Mouse (Mus musculus): ENCODE data around the gene Nav2. TPM values are rescaled to one million over a fixed set of nuclear protein-coding genes. Genes with fewer than 3 reads are reported as not detected.
A peak's percentile ranks its signal among the peaks of the same experiment; 100 is the strongest.

Nav2 gene
- polyA plus RNA-seq, 1 experiment from 2014 or later = 22.5 TPM

DNA sequence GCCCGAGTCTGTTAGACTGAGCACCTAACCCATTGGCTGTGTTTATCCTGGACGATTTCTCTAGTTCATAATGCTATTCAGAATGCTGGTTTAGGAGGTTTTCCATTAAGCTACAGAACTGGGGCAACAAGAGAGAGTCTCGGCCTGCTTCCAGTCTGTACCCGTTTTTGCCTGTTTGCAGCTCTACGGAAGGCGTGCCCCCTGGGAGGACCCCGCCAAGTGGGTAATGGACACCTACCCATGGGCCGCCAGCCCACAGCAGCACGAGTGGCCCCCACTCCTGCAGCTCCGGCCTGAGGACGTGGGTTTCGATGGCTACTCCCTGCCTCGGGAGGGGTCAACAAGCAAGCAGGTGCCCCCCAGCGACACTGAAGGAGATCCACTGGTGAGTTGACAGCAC, 695.7 kb downstream of the Nav2 start:
- H3K27me3 ChIP-seq (ENCODE audit: control insufficient read depth, insufficient read depth, low read length) = no peaks in the 10 kb centered on the region
- H3K9ac ChIP-seq (replicated peaks; ENCODE audit: low read length) = no peak overlapping the region
- H3K36me3 ChIP-seq (ENCODE audit: control insufficient read depth, insufficient read depth, low read length) = peaks cover 27% of the 10 kb centered on the region
- no peak overlapping the region for H3K27ac ChIP-seq (replicated peaks; ENCODE audit: low read depth, low read length)
- no peak for DNase-seq
- no peak for ATAC-seq (ENCODE audit: low FRiP score, low TSS enrichment)
- no peak overlapping the region for H3K4me2 ChIP-seq (ENCODE audit: low read length)
- no peak overlapping the region for H3K4me3 ChIP-seq (replicated peaks; ENCODE audit: low read depth, low read length)
- 94% methylated on average over 14 of the region's 14 CpGs for WGBS
- no peaks in the 10 kb centered on the region for H3K9me3 ChIP-seq (ENCODE audit: control insufficient read depth, low read length)
- no peaks in the 10 kb centered on the region for H3K4me1 ChIP-seq (ENCODE audit: control insufficient read depth, insufficient read depth, low read length)

DNA sequence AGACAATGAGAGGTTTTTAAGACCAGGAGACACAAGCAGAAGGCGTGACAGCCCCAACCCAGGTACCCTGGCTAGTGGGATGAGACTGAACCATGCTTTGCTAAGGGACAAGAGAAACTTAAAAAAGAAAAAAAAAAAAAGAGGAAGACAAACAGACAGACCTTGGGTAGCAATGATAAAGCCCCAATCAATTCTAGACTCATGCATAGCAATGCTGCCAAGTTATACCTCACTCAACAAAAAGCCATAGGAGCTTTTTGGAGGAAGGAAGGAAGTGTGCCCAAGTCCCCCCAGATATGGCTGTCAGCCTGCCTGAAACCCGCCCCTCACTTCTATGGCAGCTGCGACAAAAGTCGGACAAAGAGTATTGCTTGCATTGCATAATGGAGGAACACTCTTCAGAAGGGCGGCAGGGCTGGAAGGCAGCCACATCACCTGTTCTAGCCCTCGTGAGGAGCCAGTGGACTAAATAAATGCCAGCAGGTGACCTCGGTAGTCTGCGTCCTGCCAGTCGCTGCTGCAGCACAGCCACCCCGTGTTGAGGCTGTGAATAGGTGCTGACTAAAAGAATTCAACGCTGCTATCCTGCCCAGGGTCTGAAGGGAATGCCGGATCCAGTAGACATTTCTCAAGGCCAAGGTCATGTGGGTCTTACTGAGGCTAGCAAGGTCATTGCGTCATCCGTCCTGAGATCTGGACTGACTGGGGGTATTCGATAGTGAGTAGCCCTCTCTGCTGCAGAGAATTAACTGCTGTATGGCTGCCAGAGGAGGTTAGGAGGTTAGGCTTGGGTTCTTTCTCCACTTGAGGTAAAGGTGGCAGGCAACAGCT, 696.7 kb downstream of the Nav2 start:
- no peaks in the 10 kb centered on the region for H3K27me3 ChIP-seq (ENCODE audit: control insufficient read depth, insufficient read depth, low read length)
- no peak overlapping the region for H3K4me2 ChIP-seq (ENCODE audit: low read length)
- DNase-seq (no peak), ATAC-seq (ENCODE audit: low FRiP score, low TSS enrichment) (no peak)
- 90% methylated on average over 15 of the region's 15 CpGs for WGBS
- H3K27ac ChIP-seq (replicated peaks; ENCODE audit: low read depth, low read length) = no peak overlapping the region
- no peak overlapping the region for H3K4me3 ChIP-seq (replicated peaks; ENCODE audit: low read depth, low read length)
- H3K4me1 ChIP-seq (ENCODE audit: control insufficient read depth, insufficient read depth, low read length) = no peaks in the 10 kb centered on the region
- H3K9me3 ChIP-seq (ENCODE audit: control insufficient read depth, low read length) = no peaks in the 10 kb centered on the region
- no peak overlapping the region for H3K9ac ChIP-seq (replicated peaks; ENCODE audit: low read length)
- peaks cover 21% of the 10 kb centered on the region for H3K36me3 ChIP-seq (ENCODE audit: control insufficient read depth, insufficient read depth, low read length)

DNA sequence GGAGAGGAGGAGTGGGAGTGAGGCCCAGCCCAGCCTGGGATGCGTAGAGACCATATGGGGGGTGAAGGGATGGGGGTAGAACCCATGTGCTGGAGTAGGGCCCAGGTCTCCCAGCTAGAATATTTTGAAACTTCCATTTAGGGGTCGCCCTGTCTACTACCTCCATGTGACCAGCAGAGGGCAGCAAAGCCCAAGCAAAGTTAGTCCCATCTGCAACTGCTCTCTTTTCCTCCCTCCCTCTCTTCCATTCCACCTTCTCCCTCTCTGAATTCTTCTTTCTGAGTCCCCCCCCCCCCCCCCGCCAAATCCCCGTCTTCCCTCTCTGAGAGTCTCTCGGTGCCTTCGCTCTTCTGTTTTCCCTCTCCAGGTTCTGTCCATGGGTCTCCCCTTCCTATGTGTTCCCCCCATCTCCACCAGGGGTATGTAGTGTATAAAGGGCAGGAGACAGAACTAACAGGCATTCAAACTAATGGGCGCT, 707.8 kb downstream of the Nav2 start:
- Histone ChIP-seq H3K27me3 (ENCODE audit: control insufficient read depth, insufficient read depth, low read length) (peaks cover 33% of the 10 kb centered on the region), H3K36me3 (ENCODE audit: control insufficient read depth, insufficient read depth, low read length) (no peaks in the 10 kb centered on the region), H3K9me3 (ENCODE audit: control insufficient read depth, low read length) (no peaks in the 10 kb centered on the region), H3K4me3 (replicated peaks; ENCODE audit: low read depth, low read length) (no peak overlapping the region), H3K4me1 (ENCODE audit: control insufficient read depth, insufficient read depth, low read length) (no peaks in the 10 kb centered on the region), H3K4me2 (ENCODE audit: low read length) (peak overlapping the region; percentile 34), H3K27ac (replicated peaks; ENCODE audit: low read depth, low read length) (no peak overlapping the region), H3K9ac (replicated peaks; ENCODE audit: low read length) (no peak overlapping the region; the same call in 1 of the 2 replicates)
- DNase-seq = peak; percentile 91
- 3% methylated on average over 6 of the region's 7 CpGs for WGBS
- peak; percentile 79 for ATAC-seq (ENCODE audit: low FRiP score, low TSS enrichment)

DNA sequence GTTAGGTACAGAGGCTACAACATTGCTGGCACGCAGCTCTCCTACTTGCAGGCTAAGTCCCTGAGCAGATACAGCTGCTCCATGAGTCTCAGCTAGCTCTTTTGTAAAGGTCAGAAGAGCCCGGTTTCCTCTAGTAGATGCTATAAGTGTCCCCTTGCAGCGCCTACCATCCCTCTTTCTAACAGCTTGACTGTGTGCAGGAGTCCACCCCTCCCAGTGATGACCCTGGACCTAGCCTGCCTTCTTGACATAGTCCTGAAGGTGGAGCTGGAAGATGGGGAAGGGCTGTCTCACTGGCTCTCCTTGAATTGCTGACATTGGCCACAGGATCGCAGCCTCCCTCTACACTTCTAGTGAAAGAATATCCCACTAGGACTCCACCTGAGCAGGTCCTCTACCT, 708.6 kb downstream of the Nav2 start:
- DNase-seq (no peak), ATAC-seq (ENCODE audit: low FRiP score, low TSS enrichment) (no peak)
- H3K27ac ChIP-seq (replicated peaks; ENCODE audit: low read depth, low read length) = no peak overlapping the region
- no peaks in the 10 kb centered on the region for H3K36me3 ChIP-seq (ENCODE audit: control insufficient read depth, insufficient read depth, low read length)
- H3K4me2 ChIP-seq (ENCODE audit: low read length) = no peak overlapping the region
- H3K9ac ChIP-seq (replicated peaks; ENCODE audit: low read length) = no peak overlapping the region
- no peak overlapping the region for H3K4me3 ChIP-seq (replicated peaks; ENCODE audit: low read depth, low read length)
- peaks cover 35% of the 10 kb centered on the region for H3K27me3 ChIP-seq (ENCODE audit: control insufficient read depth, insufficient read depth, low read length)
- no peaks in the 10 kb centered on the region for H3K4me1 ChIP-seq (ENCODE audit: control insufficient read depth, insufficient read depth, low read length)
- no peaks in the 10 kb centered on the region for H3K9me3 ChIP-seq (ENCODE audit: control insufficient read depth, low read length)
- 75% methylated on average over 4 of the region's 4 CpGs for WGBS

DNA sequence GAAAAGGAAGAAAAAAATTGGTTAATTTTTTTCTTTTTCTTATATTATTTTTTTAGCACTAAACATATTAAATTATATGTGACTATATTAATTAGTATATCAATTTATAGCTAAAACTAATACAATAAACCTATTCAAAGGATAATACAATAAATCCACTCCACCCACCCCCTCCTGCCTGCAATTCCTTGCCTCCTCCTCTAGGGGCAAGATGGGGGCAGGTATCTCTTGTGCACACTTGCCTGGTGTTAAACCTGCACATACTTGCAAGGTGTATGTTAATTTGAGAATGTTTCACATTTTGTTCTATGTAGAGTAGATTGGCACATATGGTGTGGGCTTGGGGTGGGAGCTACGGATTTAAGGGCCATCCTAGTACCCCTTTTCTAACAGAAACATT, 711.6 kb downstream of the Nav2 start:
- WGBS = 79% methylated on average over 1 of the region's 1 CpGs
- ATAC-seq (ENCODE audit: low FRiP score, low TSS enrichment) (no peak), DNase-seq (no peak)
- no peaks in the 10 kb centered on the region for H3K9me3 ChIP-seq (ENCODE audit: control insufficient read depth, low read length)
- H3K36me3 ChIP-seq (ENCODE audit: control insufficient read depth, insufficient read depth, low read length) = no peaks in the 10 kb centered on the region
- H3K27me3 ChIP-seq (ENCODE audit: control insufficient read depth, insufficient read depth, low read length) = peaks cover 60% of the 10 kb centered on the region
- no peak overlapping the region for H3K4me2 ChIP-seq (ENCODE audit: low read length)
- H3K27ac ChIP-seq (replicated peaks; ENCODE audit: low read depth, low read length) = no peak overlapping the region
- H3K4me3 ChIP-seq (replicated peaks; ENCODE audit: low read depth, low read length) = no peak overlapping the region
- no peak overlapping the region for H3K9ac ChIP-seq (replicated peaks; ENCODE audit: low read length)
- no peaks in the 10 kb centered on the region for H3K4me1 ChIP-seq (ENCODE audit: control insufficient read depth, insufficient read depth, low read length)

DNA sequence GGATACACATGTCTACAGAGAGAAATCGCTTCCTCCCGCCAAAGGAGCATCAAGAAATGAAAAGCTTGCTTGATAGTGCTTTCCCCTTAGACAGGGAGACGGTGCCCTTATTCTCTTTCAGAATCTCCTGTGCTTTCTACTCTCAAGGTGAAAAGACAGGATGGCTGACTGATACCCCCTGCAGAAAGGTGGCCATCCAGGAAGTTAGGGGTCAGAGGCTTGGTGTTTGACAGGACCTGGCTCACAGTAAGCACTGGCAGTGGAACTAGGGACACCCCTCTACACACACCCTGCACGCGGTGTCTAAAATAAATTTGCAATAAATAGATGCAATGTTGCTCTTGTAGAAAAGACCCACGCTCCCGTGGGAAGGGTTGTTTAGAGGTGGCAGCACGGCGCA, 723.4 kb downstream of the Nav2 start:
- Histone ChIP-seq H3K9ac (replicated peaks; ENCODE audit: low read length) (no peak overlapping the region), H3K4me2 (ENCODE audit: low read length) (peak overlapping the region; percentile 48), H3K4me3 (replicated peaks; ENCODE audit: low read depth, low read length) (0 out of 2 replicates have a peak overlapping the region, but pooled peaks have one; percentile 4), H3K36me3 (ENCODE audit: control insufficient read depth, insufficient read depth, low read length) (no peaks in the 10 kb centered on the region), H3K27ac (replicated peaks; ENCODE audit: low read depth, low read length) (no peak overlapping the region), H3K4me1 (ENCODE audit: control insufficient read depth, insufficient read depth, low read length) (peaks cover 18% of the 10 kb centered on the region; the same call in 1 of the 2 replicates), H3K27me3 (ENCODE audit: control insufficient read depth, insufficient read depth, low read length) (peaks cover 85% of the 10 kb centered on the region), H3K9me3 (ENCODE audit: control insufficient read depth, low read length) (no peaks in the 10 kb centered on the region)
- 31% methylated on average over 9 of the region's 9 CpGs for WGBS
- ATAC-seq (ENCODE audit: low FRiP score, low TSS enrichment) = no peak
- no peak for DNase-seq

DNA sequence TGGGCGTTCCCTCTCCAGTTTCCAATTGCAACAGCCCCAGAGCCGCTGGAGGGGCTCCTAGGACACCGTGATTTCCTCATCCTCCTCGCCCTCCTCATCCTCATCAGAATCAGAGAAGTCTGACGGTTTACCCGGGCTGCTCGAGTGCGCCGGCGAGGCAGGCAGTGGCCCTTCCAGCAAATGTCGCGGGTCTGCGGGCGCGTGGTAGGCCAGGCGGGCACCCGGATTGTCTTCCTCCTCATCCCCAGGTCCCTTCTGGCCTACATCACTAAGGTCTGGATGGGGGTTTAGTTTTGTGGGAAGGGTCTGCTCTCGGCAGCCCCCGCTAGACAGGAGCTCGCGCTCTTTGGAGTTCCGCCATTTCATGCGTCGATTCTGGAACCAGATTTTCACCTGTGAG, 723.9 kb downstream of the Nav2 start:
- peak overlapping the region; percentile 48 for H3K4me2 ChIP-seq (ENCODE audit: low read length)
- DNase-seq = no peak
- WGBS = 25% methylated on average over 24 of the region's 24 CpGs

DNA sequence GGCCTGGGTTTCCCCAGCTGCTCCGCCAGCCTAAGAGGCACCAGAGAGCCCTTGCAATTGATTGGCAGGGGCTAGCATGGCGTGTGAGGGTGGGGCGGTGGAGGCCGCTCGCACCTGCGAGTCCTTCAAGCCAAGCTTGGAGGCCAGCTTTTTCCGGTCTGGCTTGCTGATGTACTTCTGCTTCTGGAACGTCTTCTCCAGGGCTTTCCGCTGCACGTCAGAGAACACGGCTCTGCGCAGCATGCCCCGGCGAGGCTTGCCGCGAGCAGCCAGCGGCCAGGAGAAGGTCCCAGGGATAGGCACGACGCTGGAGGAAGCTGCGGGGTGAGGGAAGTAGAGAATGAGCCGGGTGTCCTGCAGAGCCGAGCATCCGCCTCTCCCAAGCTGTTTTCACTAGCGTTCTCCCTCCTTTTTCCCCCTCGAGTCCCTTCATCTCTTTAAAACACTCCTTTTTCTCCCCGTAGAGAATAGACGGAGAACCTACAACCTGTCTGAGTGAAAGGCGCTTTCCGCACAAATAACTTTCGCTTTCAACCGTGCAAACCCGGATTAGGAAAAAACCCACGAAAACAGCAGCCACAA, 725.0 kb downstream of the Nav2 start:
- Histone ChIP-seq H3K9me3 (ENCODE audit: control insufficient read depth, low read length) (no peaks in the 10 kb centered on the region), H3K4me1 (ENCODE audit: control insufficient read depth, insufficient read depth, low read length) (peaks cover 18% of the 10 kb centered on the region; the same call in 1 of the 2 replicates), H3K27ac (replicated peaks; ENCODE audit: low read depth, low read length) (peak overlapping the region; percentile 28), H3K36me3 (ENCODE audit: control insufficient read depth, insufficient read depth, low read length) (no peaks in the 10 kb centered on the region), H3K4me3 (replicated peaks; ENCODE audit: low read depth, low read length) (peak overlapping the region; percentile 32), H3K4me2 (ENCODE audit: low read length) (peak overlapping the region; percentile 48), H3K27me3 (ENCODE audit: control insufficient read depth, insufficient read depth, low read length) (peaks cover 86% of the 10 kb centered on the region), H3K9ac (replicated peaks; ENCODE audit: low read length) (peak overlapping the region; percentile 42; the same call in 1 of the 2 replicates)
- WGBS = under 1% methylated on average over 33 of the region's 33 CpGs
- peak; percentile 61 for DNase-seq
- ATAC-seq (ENCODE audit: low FRiP score, low TSS enrichment) = no peak

More for the DNA sequence above, 723.9 kb downstream of the Nav2 start:
- no peaks in the 10 kb centered on the region for H3K36me3 ChIP-seq (ENCODE audit: control insufficient read depth, insufficient read depth, low read length)
- peaks cover 84% of the 10 kb centered on the region for H3K27me3 ChIP-seq (ENCODE audit: control insufficient read depth, insufficient read depth, low read length)
- 0 out of 2 replicates have a peak overlapping the region, but pooled peaks have one; percentile 4 for H3K4me3 ChIP-seq (replicated peaks; ENCODE audit: low read depth, low read length)
- H3K27ac ChIP-seq (replicated peaks; ENCODE audit: low read depth, low read length) = no peak overlapping the region
- H3K4me1 ChIP-seq (ENCODE audit: control insufficient read depth, insufficient read depth, low read length) = peaks cover 18% of the 10 kb centered on the region; the same call in 1 of the 2 replicates
- no peak overlapping the region for H3K9ac ChIP-seq (replicated peaks; ENCODE audit: low read length)
- ATAC-seq (ENCODE audit: low FRiP score, low TSS enrichment) = no peak
- H3K9me3 ChIP-seq (ENCODE audit: control insufficient read depth, low read length) = no peaks in the 10 kb centered on the region
